Mouse (Mus musculus) cerebellum, postnatal 36 days (tissue): ENCODE measurements around the gene Gm20877.
"Not testable (repeated sequence)": the region's sequence is repeated elsewhere in the genome, so short reads cannot be mapped to it uniquely, and the experiment has no call there.

Experiments
- DNase-seq, 2 experiments: peaks; one replicate each; pipeline ENCODE4 v3.0.0; 2021 to 2022; ENCODE audit warnings: mixed read lengths in 2 of 2

Gm20877 gene

GRCm38 (mm10) chrY:17093573-17093972 is at the start of gene Gm20877:
Gene Gm20877 (plus strand): TSS chrY:17093873.
- not testable (repeated sequence) for DNase-seq
